Mouse (Mus musculus) ES-Bruce4 (cell line): ENCODE measurements around the gene Khdrbs2.

Experiments
- CTCF ChIP-seq: IDR thresholded peaks from one replicate; pipeline ENCODE4 v1.8.1; 2011; ENCODE audit warnings: low read depth, low read length
- POLR2A ChIP-seq: IDR thresholded peaks from one replicate; pipeline ENCODE4 v1.8.1; 2011; ENCODE audit warnings: low read length; ENCODE audit not compliant: insufficient read depth

DNA sequence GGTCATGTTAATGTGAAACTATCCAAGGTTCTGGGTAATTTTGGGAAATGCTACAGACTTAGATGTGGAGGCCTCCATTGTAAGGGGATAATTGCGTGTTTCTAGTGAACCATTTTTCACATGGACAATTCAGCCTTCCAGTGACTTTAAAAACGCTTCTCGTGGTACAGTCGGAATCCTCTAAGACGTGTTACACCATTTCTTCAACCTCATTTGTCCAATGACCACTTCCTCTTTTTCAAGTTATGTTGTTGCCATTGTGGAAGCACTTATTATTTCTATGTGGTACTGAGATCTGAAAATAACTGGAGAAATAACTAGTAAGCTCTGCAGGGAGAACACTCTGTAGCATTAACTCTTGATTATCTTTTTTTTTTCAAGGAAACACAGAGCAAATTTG is 75.9 kb downstream of the Khdrbs2 start:
- TF ChIP-seq CTCF: no peak
- no peak for TF ChIP-seq POLR2A
